Mouse (Mus musculus) embryonic fibroblast, embryonic 13.5 days (primary cell): ENCODE data around the gene Aloxe3. TPM values are rescaled to one million over a fixed set of nuclear protein-coding genes. Genes with fewer than 3 reads are reported as not detected.
"Not testable (repeated sequence)": the region's sequence is repeated elsewhere in the genome, so short reads cannot be mapped to it uniquely, and the experiment has no call there.

ENCODE experiments used
- H3K27ac ChIP-seq: 2 replicates; pipeline ENCODE4 v1.5.1; 2012; ENCODE audit warnings: low read length, control low read depth, inconsistent platforms; ENCODE audit not compliant: insufficient read depth
- H3K4me1 ChIP-seq: 2 replicates; pipeline ENCODE4 v1.6.1; 2011; ENCODE audit warnings: low read length; ENCODE audit not compliant: control insufficient read depth, insufficient read depth
- H3K4me3 ChIP-seq: 2 replicates; pipeline ENCODE4 v1.5.1; 2011; ENCODE audit warnings: mild to moderate bottlenecking, control low read depth, low read length; ENCODE audit not compliant: insufficient read depth
- CTCF ChIP-seq: IDR thresholded peaks from 2 replicates; pipeline ENCODE4 v1.5.1; 2011; ENCODE audit warnings: mild to moderate bottlenecking, control low read depth, low read length, moderate library complexity, borderline replicate concordance; ENCODE audit not compliant: insufficient read depth
- POLR2A ChIP-seq: IDR thresholded peaks from 2 replicates; pipeline ENCODE4 v1.6.1; 2011; ENCODE audit warnings: low read depth, mild to moderate bottlenecking, control low read depth, low read length, moderate library complexity
- polyA plus RNA-seq: library from polyadenylated mRNA; stranded (reverse); fragments of >200 nt; gene quantifications from 2 replicates; pipeline ENCODE4 v1.2.4, GENCODE M21; 2011; ENCODE audit warnings: low read depth; ENCODE audit not compliant: missing spikeins, insufficient read length

Aloxe3 gene
- polyA plus RNA-seq, 1 experiment: not detected

DNA sequence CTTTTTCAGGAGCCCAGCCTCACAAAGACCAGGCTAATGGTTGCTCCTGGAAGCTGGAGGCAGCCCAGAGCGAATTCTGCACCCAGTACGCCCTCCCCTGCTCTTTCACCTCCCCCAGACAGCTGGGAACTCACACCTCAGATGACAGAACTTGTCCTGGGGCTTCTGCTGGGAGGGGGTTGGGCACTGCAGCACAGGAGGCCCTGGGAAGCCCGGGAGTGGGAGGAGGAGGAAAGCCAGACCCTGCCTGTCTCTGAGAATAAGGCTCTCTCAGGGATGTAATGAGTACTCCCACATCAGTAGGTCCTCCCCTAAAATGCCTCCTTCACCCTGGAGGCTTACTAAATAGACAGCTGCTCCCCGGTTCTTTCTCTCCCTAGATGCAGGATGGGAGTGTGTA is 38.6 kb upstream of the Aloxe3 start:
- peaks cover 2% of the 10 kb centered on the region; the same call in 1 of the 2 replicates for H3K4me1 ChIP-seq
- no peak overlapping the region for H3K27ac ChIP-seq
- H3K4me3 ChIP-seq: no peak overlapping the region
- no peak for TF ChIP-seq POLR2A
- no peak for TF ChIP-seq CTCF

DNA sequence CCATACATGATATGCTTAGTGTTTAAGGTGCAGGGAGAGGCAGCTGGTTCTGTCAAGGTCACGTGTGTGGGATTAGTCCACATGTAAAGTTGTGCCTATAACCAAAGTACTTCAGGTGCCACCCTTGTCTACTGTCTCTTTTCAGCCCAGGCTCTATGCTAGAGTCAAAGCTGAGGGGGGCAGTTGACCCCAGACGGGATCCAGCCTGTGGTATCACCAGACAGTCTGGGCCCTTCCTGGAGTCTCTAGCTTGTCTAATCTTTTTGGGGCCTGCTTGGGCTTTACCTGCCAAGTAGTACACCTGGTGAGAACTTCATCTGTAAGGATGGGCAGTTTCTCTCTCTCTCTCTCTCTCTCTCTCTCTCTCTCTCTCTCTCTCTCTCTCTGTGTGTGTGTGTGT is 38.1 kb upstream of the Aloxe3 start:
- no peak for TF ChIP-seq POLR2A
- no peak for TF ChIP-seq CTCF
- no peak overlapping the region for H3K27ac ChIP-seq
- H3K4me1 ChIP-seq: peaks cover 2% of the 10 kb centered on the region; the same call in 1 of the 2 replicates
- no peak overlapping the region; the same call in 1 of the 2 replicates for H3K4me3 ChIP-seq

DNA sequence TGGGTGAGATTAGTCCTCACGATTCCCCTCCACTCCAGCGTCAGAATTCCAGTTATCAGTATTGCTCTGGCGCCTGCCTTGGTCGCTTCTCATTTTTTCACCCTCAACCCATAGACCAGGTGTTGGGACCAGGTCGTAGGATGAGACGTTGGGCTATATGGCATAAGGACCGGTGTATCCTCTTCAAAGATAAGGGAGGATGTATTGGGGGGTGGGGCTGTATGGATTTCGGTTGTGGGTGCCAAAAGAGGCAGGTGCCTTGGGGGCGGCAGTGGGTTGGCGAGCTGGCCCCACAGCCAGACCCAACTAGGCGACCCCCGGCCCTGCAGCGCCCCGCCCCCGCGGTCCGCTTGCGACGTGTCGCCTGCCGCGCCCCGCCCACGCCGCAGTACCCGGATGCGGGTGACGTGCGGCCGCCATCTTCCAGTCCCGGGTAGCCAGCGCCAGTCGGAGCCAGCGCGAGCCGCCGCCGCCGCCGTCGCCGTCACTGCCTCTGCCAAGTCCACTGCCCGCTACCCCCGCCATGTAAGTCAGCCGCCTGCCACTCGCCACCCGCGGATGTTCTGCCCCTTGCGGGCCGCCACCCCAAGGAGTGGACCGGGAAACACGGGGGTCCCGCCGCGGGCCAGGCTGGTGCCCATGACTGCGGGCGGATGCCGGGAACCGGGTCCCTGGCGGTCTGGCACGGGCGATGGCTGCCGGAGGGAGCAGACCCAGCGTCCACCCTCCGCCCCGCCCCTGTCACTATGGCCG is 37.4 kb upstream of the Aloxe3 start, which contains the start of gene Vamp2:
Vamp2 (plus strand) TSS at position 388 of the 753 bp plus-strand sequence.
- Histone ChIP-seq H3K4me3 (peak within 1 kb of the TSS; percentile 98), H3K4me1 (peaks cover 2% of the 10 kb centered on the region; the same call in 1 of the 2 replicates), H3K27ac (peak within 1 kb of the TSS; percentile 72)
- TF ChIP-seq CTCF: no peak
- TF ChIP-seq POLR2A: peak; percentile 71

DNA sequence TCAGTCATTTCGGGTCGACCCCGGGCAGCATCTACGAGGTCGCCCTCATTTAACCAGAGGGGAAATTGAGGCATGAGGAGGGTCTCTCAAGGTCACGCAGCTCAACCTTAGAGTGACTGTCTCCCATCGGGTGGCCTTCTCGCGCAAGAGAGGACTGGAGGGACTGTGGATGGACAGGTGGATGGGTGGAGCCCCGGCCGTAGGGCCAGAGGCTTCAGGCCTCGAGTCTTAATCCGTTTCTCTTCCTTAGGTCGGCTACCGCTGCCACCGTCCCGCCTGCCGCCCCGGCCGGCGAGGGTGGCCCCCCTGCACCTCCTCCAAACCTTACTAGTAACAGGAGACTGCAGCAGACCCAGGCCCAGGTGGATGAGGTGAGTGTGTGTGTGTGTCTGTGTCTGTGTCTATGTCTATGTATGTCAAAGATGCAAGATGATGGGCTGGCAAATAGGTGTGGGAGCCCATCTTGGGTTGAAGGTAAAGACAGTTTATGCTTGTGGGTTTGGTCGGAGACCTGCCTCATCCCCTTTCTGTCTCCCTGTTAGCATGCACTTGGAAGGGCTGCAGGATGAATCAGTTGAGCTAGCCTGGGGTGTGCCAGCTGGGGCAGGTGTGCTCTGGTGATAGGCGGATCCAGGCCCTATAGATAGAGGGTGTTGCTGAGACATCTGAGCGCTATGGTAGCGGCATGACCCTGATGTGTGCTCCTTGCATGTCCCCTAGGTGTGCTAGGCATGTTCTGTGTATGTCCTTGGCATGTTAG is 36.7 kb upstream of the Aloxe3 start:
- TF ChIP-seq POLR2A (no peak), CTCF (no peak)
- peak overlapping the region; percentile 72; the same call in 1 of the 2 replicates for H3K27ac ChIP-seq
- H3K4me1 ChIP-seq: peaks cover 2% of the 10 kb centered on the region; the same call in 1 of the 2 replicates
- H3K4me3 ChIP-seq: peak overlapping the region; percentile 98

DNA sequence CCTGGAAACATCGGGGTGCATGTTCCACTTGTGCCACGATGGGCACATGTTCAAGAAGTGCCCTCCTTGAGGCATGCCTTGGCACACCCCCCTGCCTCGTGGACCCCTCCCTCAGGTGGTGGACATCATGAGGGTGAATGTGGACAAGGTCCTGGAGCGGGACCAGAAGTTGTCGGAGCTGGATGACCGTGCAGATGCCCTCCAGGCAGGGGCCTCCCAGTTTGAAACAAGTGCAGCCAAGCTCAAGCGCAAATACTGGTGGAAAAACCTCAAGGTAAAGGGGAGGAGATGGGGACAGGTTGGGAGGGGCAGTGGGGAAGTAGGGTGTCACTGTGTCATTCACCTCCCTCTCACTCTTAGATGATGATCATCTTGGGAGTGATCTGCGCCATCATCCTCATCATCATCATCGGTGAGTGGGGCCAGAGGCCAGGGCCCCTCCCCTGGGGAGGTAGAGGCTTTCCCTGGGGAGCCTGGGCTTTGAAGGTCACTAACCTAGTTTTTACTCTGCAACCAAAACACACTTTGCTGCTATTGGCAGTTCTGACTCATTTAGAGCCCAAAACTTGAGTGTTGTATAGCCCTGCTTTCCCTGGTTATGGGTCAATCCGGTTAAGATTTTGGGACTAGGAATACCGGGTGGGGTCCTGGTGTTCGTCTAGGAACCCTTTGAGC is 35.9 kb upstream of the Aloxe3 start:
- Histone ChIP-seq H3K4me3 (peak overlapping the region; percentile 98), H3K27ac (no peak overlapping the region), H3K4me1 (peaks cover 2% of the 10 kb centered on the region; the same call in 1 of the 2 replicates)
- TF ChIP-seq POLR2A (no peak), CTCF (no peak)

DNA sequence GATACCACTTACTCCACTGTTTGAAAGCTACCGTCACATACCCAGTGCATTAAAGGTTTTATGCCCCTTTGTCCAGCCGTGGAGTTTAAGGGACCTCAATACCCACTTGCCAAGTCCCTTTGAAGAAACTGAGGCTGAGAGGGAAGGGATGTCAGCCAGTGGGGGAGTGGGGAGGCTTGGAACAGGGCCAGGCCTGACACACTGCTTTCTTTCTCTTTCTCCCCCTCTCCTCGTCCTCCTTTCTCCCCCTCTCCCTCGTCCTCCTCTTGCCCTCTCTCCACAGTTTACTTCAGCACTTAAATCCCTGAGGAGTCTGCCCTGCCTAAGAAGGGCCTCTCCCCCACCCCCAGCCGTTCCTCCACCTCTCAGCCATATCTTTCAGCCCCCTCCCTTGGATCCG is 35.3 kb upstream of the Aloxe3 start:
- H3K27ac ChIP-seq: no peak overlapping the region
- H3K4me3 ChIP-seq: peak overlapping the region; percentile 98; the same call in 1 of the 2 replicates
- no peak for TF ChIP-seq POLR2A
- TF ChIP-seq CTCF: no peak
- H3K4me1 ChIP-seq: peaks cover 2% of the 10 kb centered on the region; the same call in 1 of the 2 replicates

DNA sequence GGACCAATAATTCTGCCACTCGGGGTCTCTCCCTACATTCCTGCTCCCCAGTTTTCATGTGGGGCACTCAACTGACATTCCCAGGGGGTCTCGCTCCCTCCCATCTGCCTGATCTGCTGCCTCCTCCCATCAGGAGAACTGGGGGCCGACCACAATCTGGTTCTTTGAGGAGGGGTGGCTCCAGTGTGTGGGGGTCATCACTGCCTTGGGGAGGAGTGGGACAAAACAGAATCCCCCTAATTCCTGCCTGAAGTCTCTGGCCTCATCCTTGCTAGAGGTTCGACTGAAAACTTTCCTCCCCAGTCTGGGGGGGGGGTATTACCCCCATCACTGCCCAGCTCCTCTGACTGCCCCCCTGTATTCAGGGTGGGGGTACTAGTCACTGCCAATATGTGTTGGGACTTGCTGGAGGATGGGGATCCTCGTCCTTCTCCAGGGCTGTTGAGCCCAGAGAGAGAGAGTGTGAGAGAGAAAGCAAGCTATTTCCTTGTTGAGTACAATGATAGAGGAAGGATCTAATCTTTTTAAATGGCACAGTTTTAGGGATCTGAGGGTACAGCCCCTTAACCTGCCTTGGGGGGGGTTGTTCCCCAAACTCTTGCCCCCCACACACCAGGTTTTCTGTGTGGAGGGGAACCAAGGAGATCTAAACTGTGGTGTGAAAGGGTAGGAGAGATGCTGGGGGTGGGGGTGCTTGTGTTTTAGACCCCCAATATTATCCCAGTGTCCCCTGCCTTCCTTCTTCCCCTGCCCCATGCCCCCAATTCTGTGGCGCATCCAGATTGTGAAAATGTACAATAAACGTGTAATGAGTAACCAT is 33.9 kb upstream of the Aloxe3 start:
- no peak for TF ChIP-seq CTCF
- TF ChIP-seq POLR2A: no peak
- Histone ChIP-seq H3K4me3 (no peak overlapping the region), H3K4me1 (peaks cover 2% of the 10 kb centered on the region), H3K27ac (no peak overlapping the region)

DNA sequence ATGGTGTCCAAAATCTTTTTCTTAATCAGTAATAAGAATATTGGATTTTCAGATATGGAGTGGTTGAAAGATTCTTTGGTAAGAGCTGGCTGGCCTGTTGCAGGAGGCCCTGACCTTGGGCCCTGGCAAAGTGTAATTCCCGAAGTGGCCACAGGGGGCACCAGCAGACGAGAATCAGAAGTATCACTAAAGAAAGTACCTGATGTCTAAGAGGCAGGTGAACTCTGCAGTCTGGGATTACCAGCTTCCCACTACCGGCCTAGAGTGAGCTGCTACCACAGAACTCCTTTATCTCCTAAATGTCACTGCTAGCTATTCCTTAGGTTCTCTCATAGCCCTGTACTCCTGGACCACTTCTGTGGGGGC is 33.3 kb upstream of the Aloxe3 start:
- Histone ChIP-seq H3K4me3 (no peak overlapping the region), H3K4me1 (peaks cover 2% of the 10 kb centered on the region), H3K27ac (no peak overlapping the region)
- TF ChIP-seq CTCF (peak; percentile 28; the same call in 1 of the 2 replicates), POLR2A (no peak)

DNA sequence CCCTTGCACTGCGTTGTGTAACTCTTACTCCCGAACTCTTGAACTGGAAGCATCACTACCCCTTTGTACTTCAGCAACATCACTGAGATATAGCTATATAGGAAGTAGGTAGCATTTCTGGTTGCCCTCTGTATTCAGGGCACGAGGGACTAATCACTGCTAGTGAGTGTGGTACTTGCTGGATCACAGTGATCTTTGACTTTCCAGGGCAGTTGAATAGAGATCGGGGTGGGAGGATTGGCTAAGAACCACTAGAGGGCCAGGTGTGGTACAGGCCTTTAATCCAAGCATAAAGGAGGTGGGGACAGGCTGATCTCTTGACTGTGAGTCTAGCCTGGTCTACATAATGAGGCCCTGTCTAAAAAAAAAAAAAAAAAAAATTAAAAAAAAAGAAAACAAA is 32.8 kb upstream of the Aloxe3 start:
- peaks cover 4% of the 10 kb centered on the region for H3K4me1 ChIP-seq
- TF ChIP-seq CTCF (no peak), POLR2A (no peak)
- no peak overlapping the region for H3K27ac ChIP-seq
- H3K4me3 ChIP-seq: no peak overlapping the region

DNA sequence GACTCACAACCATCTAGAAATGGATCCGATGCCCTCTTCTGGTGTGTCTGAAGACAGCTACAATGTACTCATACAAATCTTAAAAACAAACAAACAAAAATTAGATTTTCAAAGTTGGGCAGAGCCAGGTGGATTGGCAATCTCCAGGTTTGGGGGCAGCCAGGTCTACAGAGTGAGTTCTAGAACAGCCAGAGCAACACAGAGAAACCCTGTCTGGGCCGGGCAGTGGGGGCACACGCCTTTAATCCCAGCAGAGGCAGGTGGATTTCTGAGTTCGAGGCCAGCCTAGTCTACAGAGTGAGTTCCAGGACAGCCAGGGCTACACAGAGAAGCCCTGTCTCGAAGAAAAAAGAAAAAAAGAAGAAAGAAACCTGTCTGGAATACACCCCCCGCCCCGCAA is 31.8 kb upstream of the Aloxe3 start:
- not testable (repeated sequence) for H3K27ac ChIP-seq, H3K4me3 ChIP-seq
- H3K4me1 ChIP-seq: peaks cover 11% of the 10 kb centered on the region
